Mouse (Mus musculus) neural tube, embryonic 13.5 days (tissue): ENCODE measurements around the gene Leng8. TPM values are rescaled to one million over a fixed set of nuclear protein-coding genes. Genes with fewer than 3 reads are reported as not detected.
"Not testable (repeated sequence)": the region's sequence is repeated elsewhere in the genome, so short reads cannot be mapped to it uniquely, and the experiment has no call there.

Experiments used
- ATAC-seq: fragments of 200-750 bp; cut with Nextera tagmentation; 2 replicates; pipeline ENCODE4 v1.8.0; 2017; ENCODE audit warnings: low read depth, mild to moderate bottlenecking, moderate TSS enrichment, moderate library complexity
- H3K27ac ChIP-seq: fragments of 300-500 bp; sonication (generic); replicated peaks from 2 replicates; pipeline ENCODE4 v1.5.1; 2015; ENCODE audit warnings: moderate library complexity, mild to moderate bottlenecking, inconsistent platforms
- H3K27me3 ChIP-seq: fragments of 300-500 bp; sonication (generic); 2 replicates; pipeline ENCODE4 v1.6.1; 2015; ENCODE audit warnings: mild to moderate bottlenecking, inconsistent platforms
- H3K36me3 ChIP-seq: fragments of 300-500 bp; sonication (generic); 2 replicates; pipeline ENCODE4 v1.6.1; 2015; ENCODE audit warnings: mild to moderate bottlenecking, inconsistent platforms
- H3K4me1 ChIP-seq: fragments of 300-500 bp; sonication (generic); replicated peaks from 2 replicates; pipeline ENCODE4 v1.6.1; 2015; ENCODE audit warnings: inconsistent platforms
- H3K4me2 ChIP-seq: fragments of 300-500 bp; sonication (generic); 2 replicates; pipeline ENCODE4 v1.6.1; 2015; ENCODE audit warnings: inconsistent platforms, mild to moderate bottlenecking, moderate library complexity
- H3K4me3 ChIP-seq: fragments of 300-500 bp; sonication (generic); 2 replicates; pipeline ENCODE4 v1.5.1; 2015; ENCODE audit warnings: mild to moderate bottlenecking, inconsistent platforms
- H3K9ac ChIP-seq: fragments of 300-500 bp; sonication (generic); 2 replicates; pipeline ENCODE4 v1.6.1; 2015; ENCODE audit warnings: moderate library complexity, mild to moderate bottlenecking, inconsistent platforms
- H3K9me3 ChIP-seq: fragments of 300-500 bp; sonication (generic); 2 replicates; pipeline ENCODE4 v1.6.1; 2016; ENCODE audit warnings: inconsistent platforms
- WGBS: fragments of 180-500 bp; shearing (Covaris S2); methylation state at CpG from one replicate; pipeline ENCODE4 v1.1.7; 2015; 5-methylcytosine and 5-hydroxymethylcytosine counted together
- polyA plus RNA-seq: library from polyadenylated mRNA; unstranded; fragments of >200 nt; fragmentation: Nextera tagmentation; extraction: Ambion mirVana; gene quantifications from 2 replicates; pipeline ENCODE4 v1.2.1, GENCODE M21; 2015

Leng8 gene
- polyA plus RNA-seq, 1 experiment from 2014 or later, result 78.0 TPM

DNA sequence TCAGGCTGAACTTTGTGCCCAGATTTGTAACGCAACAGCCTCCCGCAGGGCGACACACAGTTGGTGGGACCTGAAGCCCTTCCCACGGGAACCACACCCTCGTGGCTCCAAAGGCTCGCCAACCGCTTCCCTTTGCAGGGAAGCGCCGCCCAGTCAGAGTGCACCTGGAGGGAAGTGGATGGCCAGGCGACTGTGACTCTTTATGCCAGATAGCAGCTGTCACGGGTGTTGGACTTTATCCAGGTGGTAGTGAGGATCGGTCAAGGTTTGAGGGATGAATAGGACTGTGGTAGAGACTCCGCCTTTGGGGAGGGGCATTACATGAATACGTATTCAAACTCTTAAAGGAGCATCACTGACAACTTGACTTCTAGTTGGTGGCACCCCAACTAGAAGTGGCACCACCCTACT is 14.0 kb downstream of the Leng8 start:
- Histone ChIP-seq H3K36me3 (peaks cover 26% of the 10 kb centered on the region), H3K4me1 (peaks cover 35% of the 10 kb centered on the region), H3K27ac (no peak overlapping the region), H3K27me3 (peaks cover 42% of the 10 kb centered on the region), H3K9me3 (no peaks in the 10 kb centered on the region), H3K4me2 (peak overlapping the region; percentile 73), H3K9ac (peak overlapping the region; percentile 76; the same call in 1 of the 2 replicates), H3K4me3 (peak overlapping the region; percentile 55)
- WGBS, result 3% methylated on average over 14 of the region's 14 CpGs
- no peak for ATAC-seq

DNA sequence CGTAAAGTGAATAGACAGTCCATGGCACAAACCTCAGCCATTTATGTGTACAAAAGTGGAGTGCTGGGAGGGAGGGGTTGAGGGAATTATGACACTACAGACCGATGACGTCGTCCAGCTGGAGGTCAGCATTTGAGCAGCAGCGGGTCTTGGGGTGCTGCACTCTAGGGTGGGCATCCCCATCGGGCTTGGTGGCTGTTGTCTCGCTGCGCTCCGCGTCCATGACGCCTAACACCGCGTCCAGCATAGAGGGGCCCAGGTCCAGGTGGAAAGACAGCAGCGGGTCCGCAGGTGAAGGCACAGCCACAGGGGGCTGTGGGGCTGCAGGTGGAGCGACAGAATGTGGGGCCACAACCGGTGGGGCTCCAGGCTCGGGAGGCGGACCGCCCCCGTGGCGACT is 14.4 kb downstream of the Leng8 start:
- Histone ChIP-seq H3K9me3 (no peaks in the 10 kb centered on the region), H3K4me1 (peaks cover 35% of the 10 kb centered on the region), H3K27ac (no peak overlapping the region), H3K4me3 (peak overlapping the region; percentile 55), H3K9ac (peak overlapping the region; percentile 32; the same call in 1 of the 2 replicates), H3K4me2 (peak overlapping the region; percentile 73), H3K27me3 (peaks cover 42% of the 10 kb centered on the region), H3K36me3 (peaks cover 22% of the 10 kb centered on the region)
- WGBS, result 8% methylated on average over 22 of the region's 22 CpGs
- ATAC-seq, result no peak

DNA sequence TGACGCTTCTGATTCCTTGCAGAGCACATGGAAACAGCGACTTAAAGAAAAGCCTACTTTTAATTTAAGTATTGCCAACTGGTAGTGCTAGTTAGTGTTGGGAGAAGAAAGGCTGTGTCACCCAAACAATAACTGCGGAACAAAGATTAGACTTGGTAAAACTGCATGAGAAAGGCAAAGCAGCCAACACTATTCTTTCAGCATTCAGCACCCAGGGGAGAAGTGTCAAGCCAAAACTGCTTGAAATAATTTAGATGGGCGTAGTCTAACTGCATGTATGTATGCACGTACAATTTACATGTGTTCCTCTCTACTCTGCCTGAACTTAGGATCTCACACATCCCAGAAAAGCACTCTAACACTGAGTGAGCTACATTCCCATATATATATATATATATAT is 17.5 kb downstream of the Leng8 start:
- no peaks in the 10 kb centered on the region for H3K9me3 ChIP-seq
- H3K4me1 ChIP-seq, result peaks cover 20% of the 10 kb centered on the region
- H3K27me3 ChIP-seq, result peaks cover 42% of the 10 kb centered on the region
- no peak overlapping the region for H3K4me2 ChIP-seq
- H3K9ac ChIP-seq, result no peak overlapping the region
- no peaks in the 10 kb centered on the region for H3K36me3 ChIP-seq
- no peak overlapping the region for H3K27ac ChIP-seq
- H3K4me3 ChIP-seq, result no peak overlapping the region
- WGBS, result 71% methylated on average over 5 of the region's 5 CpGs
- no peak for ATAC-seq

DNA sequence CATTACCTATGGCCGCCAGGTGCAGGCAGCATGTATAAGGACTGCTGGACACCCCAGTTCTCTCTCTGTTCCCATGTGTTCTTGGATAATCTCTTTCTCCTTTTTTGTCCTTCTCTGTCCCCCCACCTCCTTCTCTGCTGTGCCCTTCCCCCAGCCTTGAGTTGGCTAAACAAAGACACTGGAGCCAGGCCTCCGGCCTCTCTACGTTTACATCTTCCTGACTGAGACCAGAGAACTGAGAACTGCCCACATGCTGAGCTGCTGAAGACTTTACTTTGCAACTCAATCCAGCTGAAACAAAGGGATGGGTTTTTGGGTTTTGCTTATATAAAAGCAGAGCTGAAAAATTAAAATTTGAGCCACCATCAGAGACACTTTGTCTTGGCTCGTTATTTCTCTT is 18.1 kb downstream of the Leng8 start:
- H3K36me3 ChIP-seq, result no peaks in the 10 kb centered on the region
- no peak overlapping the region for H3K9ac ChIP-seq
- H3K4me3 ChIP-seq, result no peak overlapping the region
- H3K4me1 ChIP-seq, result peaks cover 17% of the 10 kb centered on the region
- H3K27ac ChIP-seq, result no peak overlapping the region
- H3K27me3 ChIP-seq, result peaks cover 42% of the 10 kb centered on the region
- WGBS, result 40% methylated on average over 4 of the region's 4 CpGs
- no peak for ATAC-seq
- no peaks in the 10 kb centered on the region for H3K9me3 ChIP-seq
- no peak overlapping the region for H3K4me2 ChIP-seq

DNA sequence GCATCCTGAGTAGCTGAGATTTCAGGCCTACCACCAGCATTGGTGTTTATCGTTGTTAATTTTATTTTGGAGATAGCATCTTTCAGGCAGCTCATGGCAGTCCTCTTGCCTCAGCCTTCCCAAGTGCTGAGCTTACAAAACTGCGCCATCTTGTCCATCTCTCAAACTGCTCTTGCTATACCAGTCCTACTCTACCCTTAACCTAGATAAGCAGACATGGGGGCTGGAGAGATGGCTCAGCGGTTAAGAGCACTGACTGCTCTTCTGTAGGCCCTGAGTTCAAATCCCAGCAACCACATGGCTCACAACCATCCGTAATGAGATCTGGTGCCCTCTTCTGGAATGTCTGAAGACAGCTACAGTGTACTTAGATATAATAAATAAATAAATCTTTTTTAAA is 24.8 kb downstream of the Leng8 start:
- not testable (repeated sequence) for H3K9ac ChIP-seq, ATAC-seq, H3K36me3 ChIP-seq, H3K4me2 ChIP-seq, H3K4me3 ChIP-seq, H3K9me3 ChIP-seq, H3K27ac ChIP-seq, H3K27me3 ChIP-seq
- H3K4me1 ChIP-seq, result peaks cover 22% of the 10 kb centered on the region
- 96% methylated on average over 4 of the region's 4 CpGs for WGBS

DNA sequence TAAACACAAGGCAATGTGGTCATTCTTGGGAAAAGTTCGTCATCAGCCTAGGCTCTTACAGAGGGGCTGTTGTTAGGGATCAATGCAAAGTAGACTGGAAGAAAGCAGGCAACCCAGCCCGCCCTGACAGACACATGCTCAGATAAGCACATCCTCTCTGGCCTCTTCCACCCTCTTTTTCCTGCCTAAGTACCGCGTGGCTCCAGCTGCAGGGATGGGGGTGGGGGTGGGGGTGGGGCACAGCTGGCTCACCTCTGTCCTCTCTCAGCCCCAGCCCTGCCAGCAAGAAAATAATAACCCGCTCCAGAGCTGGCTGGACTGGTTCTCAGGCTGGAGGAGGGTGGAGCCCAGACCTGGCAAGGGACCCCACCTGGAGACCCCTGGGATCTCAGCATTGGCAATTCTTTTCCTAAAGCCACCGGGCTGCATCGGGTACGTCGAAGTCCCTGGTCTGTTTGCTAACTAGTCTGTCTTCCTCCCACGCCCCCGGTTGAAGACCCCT is 26.8 kb downstream of the Leng8 start:
- WGBS, result 3% methylated on average over 11 of the region's 11 CpGs
- Histone ChIP-seq H3K27ac (no peak overlapping the region), H3K9ac (peak overlapping the region; percentile 62), H3K4me3 (peak overlapping the region; percentile 37), H3K27me3 (no peaks in the 10 kb centered on the region), H3K4me1 (peaks cover 22% of the 10 kb centered on the region), H3K36me3 (no peaks in the 10 kb centered on the region), H3K9me3 (no peaks in the 10 kb centered on the region), H3K4me2 (peak overlapping the region; percentile 58)
- peak; percentile 57; the same call in 1 of the 2 replicates for ATAC-seq

DNA sequence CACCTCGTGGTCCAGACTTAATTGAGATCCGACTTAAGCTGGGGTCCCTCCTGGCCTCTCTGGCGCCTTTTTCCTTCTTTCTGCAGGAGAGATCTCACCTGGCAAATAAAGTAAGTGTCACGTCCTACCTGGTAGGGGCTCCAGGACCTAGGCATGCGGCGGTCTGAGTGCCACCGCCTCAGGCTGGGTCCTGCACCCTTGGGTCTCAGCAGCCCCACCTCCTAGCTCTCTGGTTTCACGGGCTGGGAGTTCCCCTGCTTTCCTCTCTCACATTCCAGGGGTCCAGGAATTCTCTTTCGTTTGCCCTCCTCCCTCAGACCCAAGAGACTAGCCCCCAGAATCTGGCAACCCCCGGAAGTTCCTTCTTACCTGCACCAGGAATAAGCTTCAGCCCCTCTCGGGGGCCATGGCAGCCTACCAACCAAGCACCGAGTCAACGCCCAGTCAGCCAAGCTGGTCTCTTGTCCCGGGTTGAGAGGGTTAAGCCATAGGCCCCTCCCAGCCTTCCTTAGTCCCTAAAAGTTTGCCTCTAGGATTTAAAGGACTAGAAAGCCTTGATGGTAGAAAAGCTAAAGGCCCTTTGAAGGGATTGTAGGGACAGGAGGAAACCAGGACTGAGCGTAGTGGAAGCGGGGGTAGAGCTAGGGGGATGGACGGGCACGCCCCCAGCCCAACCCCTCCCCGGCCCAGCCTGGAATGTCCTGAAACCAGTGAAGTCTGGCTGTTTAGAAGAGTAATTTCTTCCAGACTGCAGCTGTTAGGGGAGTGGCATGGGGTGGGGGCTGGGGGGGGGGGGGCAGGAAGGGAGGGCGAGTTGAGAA is 27.5 kb downstream of the Leng8 start, which contains the start of gene Cdc42ep5:
Gene Cdc42ep5 (minus strand): TSS at position 771 of the 821 bp plus-strand sequence.
- Histone ChIP-seq H3K4me2 (peak within 1 kb of the TSS; percentile 58), H3K4me1 (peaks cover 22% of the 10 kb centered on the region), H3K9me3 (no peaks in the 10 kb centered on the region), H3K36me3 (no peaks in the 10 kb centered on the region), H3K9ac (peak within 1 kb of the TSS; percentile 62), H3K27me3 (no peaks in the 10 kb centered on the region), H3K4me3 (peak within 1 kb of the TSS; percentile 37), H3K27ac (no peak within 1 kb of the TSS; the same call in 1 of the 2 replicates)
- WGBS, result under 1% methylated on average over 19 of the region's 20 CpGs
- ATAC-seq, result peak; percentile 86

DNA sequence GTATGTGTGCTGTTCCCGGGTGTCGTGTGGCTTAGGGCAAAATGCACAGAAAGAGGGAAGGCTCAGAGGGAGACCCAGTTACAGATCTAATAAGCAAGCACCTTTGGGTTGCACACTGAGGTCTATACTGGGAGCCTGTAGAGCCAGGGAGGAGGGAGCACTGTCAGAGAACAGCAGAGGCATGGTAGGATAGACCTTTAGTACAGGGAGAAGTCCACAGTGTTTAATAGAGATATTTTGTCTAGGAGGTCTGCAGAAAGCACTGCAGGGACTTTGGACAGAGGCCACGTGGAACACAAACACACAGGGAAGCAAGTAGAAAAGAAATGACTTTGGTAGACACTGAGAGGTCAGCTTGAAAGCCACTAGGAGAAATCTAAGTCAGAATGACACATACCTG is 28.4 kb downstream of the Leng8 start:
- Histone ChIP-seq H3K9me3 (no peaks in the 10 kb centered on the region), H3K4me2 (peak overlapping the region; percentile 58), H3K4me1 (peaks cover 22% of the 10 kb centered on the region), H3K27me3 (no peaks in the 10 kb centered on the region), H3K36me3 (no peaks in the 10 kb centered on the region), H3K4me3 (no peak overlapping the region), H3K9ac (0 out of 2 replicates have a peak overlapping the region, but pooled peaks have one; percentile 22), H3K27ac (no peak overlapping the region)
- ATAC-seq, result no peak
- WGBS, result 25% methylated on average over 3 of the region's 3 CpGs

DNA sequence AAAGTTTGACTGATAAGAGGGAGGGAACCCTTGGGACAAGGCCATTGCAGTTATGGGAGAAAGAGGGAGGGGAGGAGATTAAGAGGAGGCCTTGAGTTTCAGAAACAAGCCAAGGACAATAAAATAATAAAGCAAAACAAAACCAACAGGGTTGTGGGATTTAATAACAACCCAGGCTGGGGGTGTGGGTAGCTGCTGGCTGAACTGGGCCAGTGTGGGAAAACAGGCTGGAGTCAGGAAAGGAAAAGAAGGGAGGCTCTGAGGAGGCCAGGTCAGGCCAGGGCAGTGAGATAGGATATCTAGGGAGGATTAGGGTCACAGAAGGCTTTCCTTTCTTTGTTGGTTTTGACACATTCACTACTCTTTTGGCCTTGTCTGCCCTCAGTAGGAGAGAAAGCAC is 30.3 kb downstream of the Leng8 start:
- H3K27ac ChIP-seq, result no peak overlapping the region
- H3K4me3 ChIP-seq, result no peak overlapping the region
- no peak overlapping the region for H3K4me2 ChIP-seq
- H3K36me3 ChIP-seq, result no peaks in the 10 kb centered on the region
- H3K9ac ChIP-seq, result no peak overlapping the region
- no peaks in the 10 kb centered on the region for H3K27me3 ChIP-seq
- peaks cover 22% of the 10 kb centered on the region for H3K4me1 ChIP-seq
- ATAC-seq, result no peak
- no peaks in the 10 kb centered on the region for H3K9me3 ChIP-seq

DNA sequence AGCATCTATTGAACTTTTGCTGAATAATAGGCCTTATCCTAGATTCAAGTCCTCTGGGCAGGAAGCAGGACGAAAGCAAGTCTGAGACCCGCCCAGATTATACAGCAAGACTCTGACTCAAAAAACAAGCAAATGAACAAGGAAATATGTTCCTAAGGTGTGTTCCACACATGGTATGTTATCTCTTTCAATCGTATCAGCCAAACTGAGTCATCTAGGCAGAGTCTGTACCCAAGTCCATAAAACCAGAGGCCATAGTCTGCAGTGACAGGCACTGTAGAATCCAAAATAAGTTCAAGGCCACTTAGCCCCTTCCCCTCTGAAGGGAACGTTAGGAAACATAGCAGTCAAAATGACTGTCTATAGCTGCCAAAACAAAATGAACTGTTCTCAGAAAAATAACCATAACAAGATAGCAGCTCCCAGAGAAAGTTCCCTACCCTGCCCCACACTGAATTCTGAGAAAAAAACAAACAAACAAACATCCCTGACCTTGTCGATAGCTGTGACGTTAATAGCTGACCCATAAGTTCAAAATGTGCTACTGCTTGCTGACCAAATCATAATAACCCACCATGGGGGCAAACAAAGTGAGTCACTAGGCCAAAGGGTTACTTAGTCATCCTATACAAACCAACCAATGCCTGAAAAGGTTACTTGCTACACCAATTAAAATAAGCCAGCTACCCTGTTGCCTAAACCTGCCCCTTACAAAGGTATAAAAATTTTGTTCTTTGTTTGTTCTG is 33.5 kb downstream of the Leng8 start:
- no peak overlapping the region for H3K27ac ChIP-seq
- WGBS, result 87% methylated on average over 6 of the region's 6 CpGs
- no peak overlapping the region for H3K4me2 ChIP-seq
- H3K9ac ChIP-seq, result no peak overlapping the region
- no peaks in the 10 kb centered on the region for H3K27me3 ChIP-seq
- no peaks in the 10 kb centered on the region for H3K4me1 ChIP-seq
- no peak for ATAC-seq
- no peaks in the 10 kb centered on the region for H3K9me3 ChIP-seq
- H3K4me3 ChIP-seq, result no peak overlapping the region
- H3K36me3 ChIP-seq, result no peaks in the 10 kb centered on the region

DNA sequence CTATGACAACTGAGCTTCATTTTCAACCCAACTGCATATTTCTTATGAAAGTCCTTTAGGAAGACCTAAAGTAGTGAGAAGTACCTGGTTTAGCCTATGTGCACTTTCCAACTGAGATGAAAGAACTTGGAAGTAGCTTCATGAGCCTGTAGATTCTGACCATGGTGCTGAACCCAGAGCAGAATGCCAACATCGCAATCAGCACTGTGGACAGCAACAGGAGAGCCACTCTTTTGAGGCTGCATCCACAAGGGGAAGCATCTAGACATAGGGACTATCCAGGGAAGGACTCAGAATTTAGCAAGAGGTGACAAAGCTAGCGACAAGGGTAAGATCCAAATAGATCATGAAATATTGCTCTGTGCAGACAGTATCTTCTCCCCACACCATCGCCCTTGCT is 41.6 kb downstream of the Leng8 start:
- Histone ChIP-seq H3K27me3 (no peaks in the 10 kb centered on the region), H3K36me3 (no peaks in the 10 kb centered on the region), H3K4me3 (no peak overlapping the region), H3K4me1 (no peaks in the 10 kb centered on the region), H3K9me3 (no peaks in the 10 kb centered on the region), H3K4me2 (no peak overlapping the region), H3K9ac (no peak overlapping the region), H3K27ac (no peak overlapping the region)
- WGBS, result 43% methylated on average over 3 of the region's 3 CpGs
- ATAC-seq, result no peak
